Comparison of ENCODE assay signal across 9 mouse cellular contexts in the genomic region with DNA sequence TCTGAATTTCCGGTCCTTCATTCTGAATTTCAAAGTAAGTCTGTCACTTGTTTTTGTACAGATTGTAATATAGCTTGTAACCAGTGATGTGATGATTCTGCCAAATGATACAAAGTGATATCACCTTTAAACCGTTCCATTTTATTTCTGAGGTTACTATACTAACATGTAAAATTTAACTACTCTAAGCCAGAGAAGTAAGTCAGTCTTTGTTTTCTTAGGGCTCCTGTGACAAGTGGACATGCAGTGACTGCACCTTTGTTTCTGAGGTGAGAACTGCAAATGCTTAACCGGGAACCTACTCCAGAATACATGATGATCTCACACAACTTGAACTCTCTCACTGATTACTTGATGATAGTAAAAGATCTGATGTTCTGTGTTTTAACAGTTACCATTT. TPM values are rescaled to one million over a fixed set of nuclear protein-coding genes. Genes with fewer than 3 reads are reported as not detected.
DNase-seq lines count a peak whose midpoint lies in the region; ATAC-seq lines count a peak whose summit lies in the region.
"Had no signal": no experiment of that assay in that cellular context is flagged by ENCODE, and none has a peak within 500 bp of the region (broad histone marks: within the 10 kb centered on the region; RNA-seq: fewer than 3 reads in every experiment).

No protein-coding gene starts in this region.

- ATAC-seq in kidney, embryonic 16.5 days (ENCODE audit: low FRiP score, low TSS enrichment), result no peak
- ATAC-seq in intestine, embryonic 15.5 days, result no peak
- ATAC-seq: activated CD4-positive, CD25-positive, alpha-beta regulatory T cell, adult 4 months had no signal

- H3K27me3 ChIP-seq in kidney, embryonic 16.5 days (ENCODE audit: insufficient read depth, low read length), result no peaks in the 10 kb centered on the region
- H3K27me3 ChIP-seq in intestine, embryonic 15.5 days (replicated peaks), result no peaks in the 10 kb centered on the region

- no peak for DNase-seq in kidney, postnatal 14 days
- DNase-seq in embryo, embryonic 9.5 days (ENCODE audit: extremely low spot score), result peak; percentile 29
- DNase-seq in naive thymus-derived CD4-positive, alpha-beta T cell, adult 2 months (ENCODE audit: low read depth), result peak; percentile 21
- no peak for DNase-seq in urinary bladder, postnatal 14 days (ENCODE audit: low spot score)
- DNase-seq in urinary bladder, adult 2 months (ENCODE audit: low spot score), result no peak
- no peak for DNase-seq in yolk sac, embryonic 10.5 days (ENCODE audit: low spot score)

- H3K9ac ChIP-seq in kidney, embryonic 16.5 days (replicated peaks; ENCODE audit: low read length), result peak overlapping the region; percentile 24; the same call in 1 of the 2 replicates
- no peak overlapping the region for H3K9ac ChIP-seq in intestine, embryonic 15.5 days

- H3K36me3 ChIP-seq in kidney, embryonic 16.5 days (ENCODE audit: insufficient read depth, low read length), result peaks cover 33% of the 10 kb centered on the region
- peaks cover 2% of the 10 kb centered on the region; the same call in 1 of the 2 replicates for H3K36me3 ChIP-seq in intestine, embryonic 15.5 days

- H3K27ac ChIP-seq in kidney, embryonic 16.5 days (ENCODE audit: low read length), result no peak overlapping the region
- H3K27ac ChIP-seq in intestine, embryonic 15.5 days, result no peak overlapping the region

- H3K4me3 ChIP-seq in kidney, embryonic 16.5 days (ENCODE audit: low read length), result peak overlapping the region; percentile 49
- no peak overlapping the region for H3K4me3 ChIP-seq in intestine, embryonic 15.5 days (replicated peaks)

- peaks cover 21% of the 10 kb centered on the region for H3K4me1 ChIP-seq in kidney, embryonic 16.5 days (ENCODE audit: insufficient read depth, low read length)
- H3K4me1 ChIP-seq in intestine, embryonic 15.5 days (replicated peaks), result no peaks in the 10 kb centered on the region

- WGBS in kidney, embryonic 16.5 days, result 31% methylated on average over 3 of the region's 3 CpGs
- WGBS in intestine, embryonic 15.5 days, result 33% methylated on average over 3 of the region's 3 CpGs

- H3K4me2 ChIP-seq in kidney, embryonic 16.5 days (replicated peaks; ENCODE audit: low read depth, low read length), result peak overlapping the region; percentile 91
- peak overlapping the region; percentile 41 for H3K4me2 ChIP-seq in intestine, embryonic 15.5 days (replicated peaks)

- no peaks in the 10 kb centered on the region for H3K9me3 ChIP-seq in kidney, embryonic 16.5 days (ENCODE audit: low read length)
- H3K9me3 ChIP-seq in intestine, embryonic 15.5 days, result no peaks in the 10 kb centered on the region

RNA-seq across cellular contexts. Expression of a gene that starts 3.4 kb away (rescaled TPM):
- polyA plus RNA-seq in kidney, embryonic 16.5 days (2015; fragmentation: Nextera tagmentation; extraction: Ambion mirVana), result 7.8 and 8.8 TPM in 2 replicates
- 6.0 and 8.3 TPM in 2 replicates for polyA plus RNA-seq in intestine, embryonic 15.5 days (2015; fragmentation: Nextera tagmentation; extraction: Ambion mirVana)
- 4.1 and 4.2 TPM in 2 replicates for polyA plus RNA-seq in urinary bladder, adult 2 months (2012; rRNA removed)

RNA-seq across cellular contexts. Expression of a gene that starts 32.5 kb away (rescaled TPM):
- 37.8 and 40.2 TPM in 2 replicates for polyA plus RNA-seq in kidney, embryonic 16.5 days (2015; fragmentation: Nextera tagmentation; extraction: Ambion mirVana)
- polyA plus RNA-seq in intestine, embryonic 15.5 days (2015; fragmentation: Nextera tagmentation; extraction: Ambion mirVana), result 44.9 and 46.9 TPM in 2 replicates
- 17.0 and 17.9 TPM in 2 replicates for polyA plus RNA-seq in urinary bladder, adult 2 months (2012; rRNA removed)

RNA-seq across cellular contexts. Expression of a gene that starts 32.5 kb away (rescaled TPM):
- polyA plus RNA-seq in kidney, embryonic 16.5 days (2015; fragmentation: Nextera tagmentation; extraction: Ambion mirVana), result 29.9 and 32.8 TPM in 2 replicates
- polyA plus RNA-seq in intestine, embryonic 15.5 days (2015; fragmentation: Nextera tagmentation; extraction: Ambion mirVana), result 23.9 and 27.5 TPM in 2 replicates
- polyA plus RNA-seq in urinary bladder, adult 2 months (2012; rRNA removed), result 2.6 and 3.2 TPM in 2 replicates

RNA-seq across cellular contexts. Expression of a gene that starts 59.6 kb away (rescaled TPM):
- 2.5 TPM in 2 replicates for polyA plus RNA-seq in kidney, embryonic 16.5 days (2015; fragmentation: Nextera tagmentation; extraction: Ambion mirVana)
- polyA plus RNA-seq in intestine, embryonic 15.5 days (2015; fragmentation: Nextera tagmentation; extraction: Ambion mirVana), result 7.0 and 11.8 TPM in 2 replicates
- 0.22 and 0.27 TPM in 2 replicates for polyA plus RNA-seq in urinary bladder, adult 2 months (2012; rRNA removed)

Comparison
In these comparisons a context has a peak if more than half of its experiments do, and no peak if none do; other contexts are left out.
1. DNase-seq: peak in embryo, embryonic 9.5 days (single experiment) and naive thymus-derived CD4-positive, alpha-beta T cell, adult 2 months (single experiment); none in kidney, postnatal 14 days (single experiment), urinary bladder, postnatal 14 days (single experiment), urinary bladder, adult 2 months (single experiment) and yolk sac, embryonic 10.5 days (single experiment).